Mouse (Mus musculus) 416B (cell line): ENCODE data around the gene Cd22.
"Not testable (repeated sequence)": the region's sequence is repeated elsewhere in the genome, so short reads cannot be mapped to it uniquely, and the experiment has no call there.

Experiments
- DNase-seq: peaks from one replicate; pipeline ENCODE4 v3.0.0; 2011; ENCODE audit warnings: low read depth

The Cd22 gene

GRCm38 (mm10) chr7:30861464-30861863 lies 18.7 kb downstream of the Cd22 start, which contains the start of gene Ffar1:
Ffar1 (minus strand) TSS chr7:30861564.
- DNase-seq = no peak

DNA sequence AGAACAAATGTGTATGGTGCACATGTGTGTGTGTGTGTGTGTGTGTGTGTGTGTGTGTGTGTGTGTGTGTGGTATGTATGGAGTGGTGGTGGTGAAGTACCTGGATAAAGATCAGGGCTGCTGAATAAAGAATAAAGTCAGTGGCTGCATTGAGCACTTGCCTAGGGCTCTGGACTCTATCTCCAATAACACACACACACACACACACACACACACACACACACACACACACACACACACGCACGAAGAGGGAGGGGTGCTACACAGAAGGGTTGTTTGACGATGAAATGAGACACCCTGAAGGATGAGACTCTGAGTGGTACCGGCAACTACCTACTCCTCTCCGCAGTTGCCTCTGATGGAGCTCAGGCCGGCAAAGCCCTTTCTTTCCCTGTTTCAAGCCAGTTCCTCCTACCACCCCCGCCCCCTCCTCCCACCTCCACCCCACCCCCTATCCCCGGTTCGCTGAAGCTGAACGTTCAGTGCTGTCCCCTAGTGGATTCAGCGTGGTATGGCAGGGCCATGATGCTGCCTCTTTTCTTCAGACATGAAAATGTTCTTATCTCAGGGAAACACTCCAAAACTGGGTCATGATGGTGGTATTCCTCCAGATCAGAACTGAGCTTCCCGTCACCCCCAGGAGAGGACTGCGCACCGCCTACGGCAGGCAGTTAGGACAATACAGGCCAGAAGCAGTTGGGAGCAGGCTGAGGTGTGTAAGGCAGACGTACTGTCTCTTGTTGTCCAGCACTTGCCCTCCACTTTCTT lies 20.3 kb downstream of the Cd22 start:
- DNase-seq = peak; percentile 85

DNA sequence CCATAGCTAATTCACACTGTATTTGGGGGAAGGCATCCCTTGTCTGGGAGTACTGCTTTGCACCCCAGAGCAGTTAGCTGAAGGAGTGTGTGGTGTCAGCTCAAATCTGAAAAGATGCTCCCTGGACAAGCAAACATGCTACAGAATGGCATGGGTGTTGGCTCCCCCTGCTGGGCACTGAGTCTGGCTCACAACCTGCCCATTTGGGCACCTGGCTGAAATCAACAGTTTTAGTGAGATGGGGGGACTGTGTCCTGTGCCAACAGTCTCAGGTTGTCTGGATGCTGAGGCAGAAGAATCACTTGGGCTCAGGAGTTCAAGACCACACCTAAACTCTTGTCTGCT lies 20.9 kb downstream of the Cd22 start:
- peak; percentile 92 for DNase-seq

GRCm38 (mm10) chr7:30857746-30858145 lies 22.4 kb downstream of the Cd22 start:
- DNase-seq = peak; percentile 56

- DNase-seq = no peak
These were observed 24.1 kb downstream of the Cd22 start, which contains the start of gene Ffar3 for GRCm38 (mm10) chr7:30856078-30856477. Ffar3 (minus strand) TSS chr7:30856178.

- DNase-seq = no peak
These were observed 28.7 kb downstream of the Cd22 start for GRCm38 (mm10) chr7:30851421-30851820.

GRCm38 (mm10) chr7:30847934-30848333 lies 32.2 kb downstream of the Cd22 start:
- peak; percentile 69 for DNase-seq

GRCm38 (mm10) chr7:30847386-30847785 lies 32.8 kb downstream of the Cd22 start:
- DNase-seq = peak; percentile 85

- peak; percentile 91 for DNase-seq
These were observed 33.6 kb downstream of the Cd22 start for GRCm38 (mm10) chr7:30846505-30847053.

GRCm38 (mm10) chr7:30844676-30845297 lies 35.4 kb downstream of the Cd22 start:
- no peak for DNase-seq

GRCm38 (mm10) chr7:30842092-30842491 lies 38.0 kb downstream of the Cd22 start:
- DNase-seq = peak; percentile 96

DNA sequence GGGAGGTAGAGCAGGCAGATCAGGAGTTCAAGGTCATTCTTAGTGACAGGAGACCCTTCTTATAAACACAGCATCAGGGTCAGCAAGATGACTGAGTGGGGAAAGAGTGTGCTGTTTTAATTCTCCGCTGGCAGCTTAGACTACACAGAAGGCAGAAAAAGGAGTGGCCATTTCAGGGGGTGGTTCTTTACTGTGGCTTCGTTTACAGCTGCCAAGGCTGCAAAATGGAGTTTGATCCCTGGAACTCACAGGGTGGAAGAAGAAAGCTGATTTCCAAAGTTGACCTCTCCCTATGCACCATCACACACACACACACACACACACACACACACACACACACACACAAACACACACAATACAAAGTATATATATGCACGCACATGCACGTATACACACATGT lies 38.8 kb downstream of the Cd22 start:
- no peak for DNase-seq

DNA sequence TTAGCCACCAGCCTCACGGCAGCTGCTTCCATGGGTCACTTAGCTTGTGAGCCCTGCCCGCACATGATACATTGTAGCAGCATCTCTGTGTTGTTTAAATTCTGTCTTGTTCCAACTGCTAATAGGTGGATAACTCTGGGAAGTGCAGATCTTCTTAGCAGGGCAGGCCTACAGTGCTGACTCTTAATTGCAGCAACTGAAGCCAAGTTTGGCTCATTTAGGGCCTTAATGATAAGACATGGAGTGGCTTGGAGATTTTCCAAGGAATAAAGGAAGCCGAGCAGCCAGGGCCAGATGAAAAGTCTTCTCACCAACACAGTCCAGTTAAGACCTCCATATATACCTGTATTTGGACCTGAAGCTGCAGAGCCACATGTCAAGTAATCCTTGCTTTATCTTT lies 39.8 kb downstream of the Cd22 start:
- no peak for DNase-seq

- peak; percentile 54 for DNase-seq
These were observed 42.9 kb downstream of the Cd22 start for GRCm38 (mm10) chr7:30837277-30837676.

DNA sequence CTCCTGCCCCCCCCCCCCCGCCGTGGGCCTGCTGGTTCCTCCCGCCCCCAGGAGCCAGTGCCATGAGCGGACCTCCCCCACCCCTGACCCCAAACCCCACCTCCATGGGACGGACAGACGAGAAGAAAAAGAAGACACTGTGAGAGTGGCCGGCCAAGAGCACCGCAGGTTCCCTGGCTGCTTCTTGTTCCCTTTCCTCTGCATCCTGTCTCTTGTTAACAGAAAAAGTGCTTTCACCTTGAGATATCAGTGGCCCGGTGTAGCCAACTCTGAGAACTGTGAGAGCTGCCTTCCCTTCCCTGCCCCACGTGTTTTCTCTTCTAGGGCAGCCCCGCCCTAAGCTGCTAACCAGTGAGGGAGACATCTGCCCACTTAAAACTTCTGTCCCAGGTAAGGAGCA lies 47.5 kb downstream of the Cd22 start:
- not testable (repeated sequence) for DNase-seq

DNA sequence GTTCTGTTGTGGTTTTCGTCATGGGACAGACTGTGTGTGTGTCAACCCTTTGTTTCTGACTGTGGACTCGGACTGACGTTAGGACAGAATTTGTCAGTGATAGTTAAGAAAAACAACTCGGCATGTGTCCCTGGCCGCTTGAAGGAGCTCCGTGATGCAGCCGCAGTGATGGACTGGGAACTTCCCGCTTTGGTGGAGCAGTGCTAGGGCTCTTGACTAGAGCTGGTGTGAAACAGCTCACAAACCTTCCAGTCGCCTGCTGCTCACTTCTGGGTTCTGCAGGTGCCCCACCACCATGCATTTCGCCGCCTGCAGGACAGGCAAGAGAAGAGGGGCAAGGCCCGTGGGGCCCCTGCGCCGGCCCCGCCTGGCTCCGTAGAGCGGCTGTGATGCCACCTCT lies 47.9 kb downstream of the Cd22 start:
- no peak for DNase-seq

- no peak for DNase-seq
These were observed 50.7 kb downstream of the Cd22 start for GRCm38 (mm10) chr7:30829428-30829827.

- not testable (repeated sequence) for DNase-seq
These were observed 51.3 kb downstream of the Cd22 start for GRCm38 (mm10) chr7:30828871-30829270.

DNA sequence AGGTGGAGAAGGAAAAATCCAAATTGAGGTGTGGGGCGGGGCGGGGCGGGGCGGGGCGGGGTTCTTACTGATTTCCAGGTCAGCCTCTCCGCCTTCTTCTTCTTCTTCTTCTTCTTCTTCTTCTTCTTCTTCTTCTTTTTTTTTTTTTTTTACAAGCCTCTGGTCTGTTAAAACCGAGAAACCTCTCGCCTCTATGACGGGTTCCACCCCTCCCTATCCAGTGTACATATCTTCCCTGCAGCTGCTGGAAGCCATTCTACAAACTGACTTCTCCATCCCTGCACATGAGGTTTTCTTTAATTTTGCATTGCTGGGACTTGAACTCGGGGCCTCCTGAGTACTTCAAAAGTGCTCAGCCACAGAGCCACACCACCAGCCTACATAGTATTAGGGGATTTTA lies 53.5 kb downstream of the Cd22 start:
- DNase-seq = no peak

DNA sequence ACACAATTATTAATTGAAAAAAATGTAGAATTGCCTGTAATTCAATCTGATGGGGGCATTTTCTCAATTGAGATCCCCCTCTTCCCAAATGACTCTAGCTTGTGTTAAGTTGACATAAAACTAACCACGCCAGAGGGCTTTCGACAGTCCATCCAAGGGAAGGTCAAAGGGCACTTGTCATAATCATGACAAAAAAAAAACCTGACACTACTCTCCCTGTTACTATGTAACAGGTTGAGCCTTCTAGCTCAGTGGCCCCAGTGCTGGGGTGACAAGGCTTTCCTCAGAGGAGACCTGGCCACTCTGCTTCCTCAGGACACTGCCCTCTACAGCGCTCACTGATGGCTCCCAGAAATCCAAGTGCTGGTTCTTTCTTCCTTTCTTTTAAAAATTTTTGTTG lies 55.8 kb downstream of the Cd22 start:
- no peak for DNase-seq

GRCm38 (mm10) chr7:30823675-30824074 lies 56.5 kb downstream of the Cd22 start, which contains the start of gene Ffar2:
Ffar2 (minus strand) TSS chr7:30823775.
- no peak for DNase-seq

DNA sequence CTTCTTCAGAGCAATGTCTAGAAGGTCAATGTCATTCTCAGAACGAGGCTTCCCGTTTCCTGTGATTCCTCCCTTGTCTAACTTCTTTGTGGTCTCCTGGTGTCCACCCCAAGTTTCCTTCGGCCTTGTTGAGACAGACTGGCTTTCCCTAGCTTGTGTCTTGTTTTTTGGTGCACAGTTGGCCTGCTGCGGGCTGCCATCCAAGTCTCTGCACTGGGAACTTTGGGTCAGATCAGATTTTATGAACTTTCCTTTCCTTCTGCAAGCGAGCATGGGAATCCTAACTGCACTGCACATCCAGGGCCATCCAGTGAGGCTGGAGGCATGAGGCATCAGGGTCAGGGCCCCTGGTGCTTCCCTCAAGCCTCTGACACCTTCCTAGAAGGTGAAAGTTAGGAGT lies 58.6 kb downstream of the Cd22 start:
- peak; percentile 86 for DNase-seq

DNA sequence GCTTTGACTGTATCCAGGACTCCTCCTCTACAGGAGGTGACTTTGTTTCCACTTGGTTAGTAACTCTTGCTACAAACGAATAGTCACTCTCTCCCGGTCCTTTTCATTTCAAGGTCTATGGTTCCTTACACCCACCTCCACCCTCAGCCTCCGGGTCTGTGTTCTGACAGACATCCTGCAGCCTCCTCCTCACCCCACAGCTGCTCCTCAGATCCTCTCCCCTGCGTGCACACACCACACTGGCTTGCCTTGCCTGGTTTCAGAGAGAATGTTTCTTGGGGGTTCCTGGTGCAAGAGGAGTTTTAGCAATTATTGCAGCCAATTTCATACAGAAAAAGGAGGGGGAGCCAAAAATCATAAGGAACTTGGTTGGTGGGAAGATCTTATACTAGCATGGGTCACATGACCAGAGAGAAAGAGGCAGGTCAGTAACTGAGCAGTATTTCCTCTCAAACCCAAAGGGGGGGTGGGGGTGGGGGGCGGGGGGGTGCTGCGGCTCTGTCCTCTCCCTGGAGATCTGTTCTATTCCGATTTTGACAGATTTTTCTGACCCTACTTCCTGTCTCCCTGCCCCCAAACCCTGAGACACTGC lies 59.2 kb downstream of the Cd22 start:
- peak; percentile 88 for DNase-seq
